Mouse (Mus musculus) C2C12 (cell line): Measurements from ENCODE around the gene Fezf2. TPM values are rescaled to one million over a fixed set of nuclear protein-coding genes. Genes with fewer than 3 reads are reported as not detected.

ENCODE experiments used
- H3K27me3 ChIP-seq: one replicate; pipeline ENCODE4 v1.6.1; 2011; ENCODE audit not compliant: control insufficient read depth, insufficient read depth, insufficient read length
- H3K36me3 ChIP-seq: one replicate; pipeline ENCODE4 v1.6.1; 2011; ENCODE audit not compliant: control insufficient read depth, insufficient read depth
- H3K4me3 ChIP-seq: one replicate; pipeline ENCODE4 v1.5.1; 2011; ENCODE audit warnings: mild to moderate bottlenecking, control low read depth; ENCODE audit not compliant: poor library complexity, insufficient read depth, severe bottlenecking
- H3K79me2 ChIP-seq: one replicate; pipeline ENCODE4 v1.6.1; 2011; ENCODE audit not compliant: control insufficient read depth, insufficient read depth
- H3K79me3 ChIP-seq: one replicate; pipeline ENCODE4 v1.6.1; 2011; ENCODE audit warnings: low read depth, control low read depth
- H3ac ChIP-seq: one replicate; pipeline ENCODE3; 2011; ENCODE audit warnings: low read depth; ENCODE audit not compliant: control insufficient read depth, insufficient read length
- CEBPB ChIP-seq: IDR thresholded peaks from one replicate; pipeline ENCODE4 v1.6.1; 2011; ENCODE audit warnings: low read depth, mild to moderate bottlenecking, control low read depth, moderate library complexity
- CTCF ChIP-seq: IDR thresholded peaks from one replicate; pipeline ENCODE4 v1.5.1; 2011; ENCODE audit not compliant: control insufficient read depth, insufficient read depth, insufficient read length
- FOSL1 ChIP-seq: IDR thresholded peaks from one replicate; pipeline ENCODE4 v1.8.0; 2011; ENCODE audit warnings: mild to moderate bottlenecking, low read length; ENCODE audit not compliant: poor library complexity, insufficient read depth, severe bottlenecking
- MAX ChIP-seq: IDR thresholded peaks from one replicate; pipeline ENCODE4 v1.6.1; 2011; ENCODE audit warnings: mild to moderate bottlenecking, control low read depth
- MYOD1 ChIP-seq: IDR thresholded peaks from one replicate; pipeline ENCODE4 v1.6.1; 2011; ENCODE audit warnings: low read depth; ENCODE audit not compliant: control insufficient read depth, insufficient read length
- MYOG ChIP-seq: IDR thresholded peaks from one replicate; pipeline ENCODE4 v1.6.1; 2011; ENCODE audit not compliant: control insufficient read depth, insufficient read length; ENCODE audit errors: extremely low read depth
- USF1 ChIP-seq: IDR thresholded peaks from one replicate; pipeline ENCODE4 v1.6.1; 2011; ENCODE audit warnings: low read depth, mild to moderate bottlenecking, control low read depth, moderate library complexity
- long read RNA-seq, 2 experiments: library from polyadenylated mRNA; unstranded; transcript quantifications; one replicate each; pipeline ENCODE4 v2.0.0; 2019 to 2020
- polyA plus RNA-seq: library from polyadenylated mRNA; unstranded; fragments of >200 nt; fragmentation: generic; extraction: Trizol; gene quantifications from one replicate; pipeline ENCODE4 v1.2.1, GENCODE M21; 2012; ENCODE audit warnings: missing spikeins

The Fezf2 gene
- not detected for polyA plus RNA-seq
- long read RNA-seq, experiment 1 = 0 reads
- long read RNA-seq, experiment 2 = 0 reads

DNA sequence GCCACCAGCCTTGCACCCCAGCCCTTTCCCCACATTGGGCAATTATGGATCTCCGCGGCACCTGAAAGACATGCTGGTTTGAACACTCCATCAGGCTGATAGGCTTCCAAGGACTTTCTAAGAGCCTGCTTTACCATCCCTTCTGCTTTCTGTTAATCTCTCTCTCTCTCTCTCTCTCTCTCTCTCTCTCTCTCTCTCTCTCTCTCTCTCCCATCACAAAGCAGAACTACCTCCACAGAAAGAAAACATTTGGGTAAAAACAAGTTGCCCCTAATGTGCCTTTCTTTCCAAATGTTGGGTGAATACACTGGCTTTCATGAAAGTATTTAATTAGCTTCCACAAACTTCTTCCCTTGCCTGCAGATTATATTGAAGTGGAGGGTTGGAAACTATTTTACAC, at the start of gene Fezf2:
Fezf2 (minus strand) TSS at position 101 of the 400 bp plus-strand sequence.
- Histone ChIP-seq H3K79me3 (no peaks in the 10 kb centered on the region), H3K79me2 (no peaks in the 10 kb centered on the region), H3K36me3 (no peaks in the 10 kb centered on the region), H3ac (no peak within 1 kb of the TSS), H3K27me3 (peaks cover 42% of the 10 kb centered on the region), H3K4me3 (no peak within 1 kb of the TSS)
- no peak for TF ChIP-seq FOSL1
- TF ChIP-seq MAX = no peak
- no peak for TF ChIP-seq CTCF
- TF ChIP-seq MYOG = no peak
- no peak for TF ChIP-seq CEBPB
- TF ChIP-seq MYOD1 = no peak
- no peak for TF ChIP-seq USF1

DNA sequence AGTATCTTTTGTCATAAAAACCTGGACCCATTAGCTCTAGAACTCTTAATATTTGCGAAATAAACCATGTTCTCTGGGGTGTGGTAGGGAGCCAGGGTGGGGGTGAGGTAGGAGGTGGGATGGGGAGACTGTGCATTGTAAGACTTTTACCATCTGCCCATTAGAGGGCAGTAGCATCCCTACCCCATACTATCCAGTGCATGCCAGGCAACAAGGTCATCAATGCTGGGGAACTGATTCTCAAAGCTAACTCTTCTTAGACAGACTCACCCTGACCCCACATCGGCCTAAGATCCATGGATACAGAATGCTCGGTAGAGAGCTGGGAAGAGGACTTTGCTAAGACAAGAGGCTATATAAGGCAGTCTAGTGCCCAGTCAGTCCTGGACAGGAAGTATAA, 49.6 kb upstream of the Fezf2 start:
- Histone ChIP-seq H3K79me2 (no peaks in the 10 kb centered on the region), H3K4me3 (no peak overlapping the region), H3K36me3 (no peaks in the 10 kb centered on the region), H3K27me3 (no peaks in the 10 kb centered on the region), H3K79me3 (no peaks in the 10 kb centered on the region), H3ac (no peak overlapping the region)
- TF ChIP-seq FOSL1 (no peak), MYOD1 (no peak), CEBPB (no peak), MYOG (no peak), MAX (no peak), USF1 (no peak), CTCF (no peak)

DNA sequence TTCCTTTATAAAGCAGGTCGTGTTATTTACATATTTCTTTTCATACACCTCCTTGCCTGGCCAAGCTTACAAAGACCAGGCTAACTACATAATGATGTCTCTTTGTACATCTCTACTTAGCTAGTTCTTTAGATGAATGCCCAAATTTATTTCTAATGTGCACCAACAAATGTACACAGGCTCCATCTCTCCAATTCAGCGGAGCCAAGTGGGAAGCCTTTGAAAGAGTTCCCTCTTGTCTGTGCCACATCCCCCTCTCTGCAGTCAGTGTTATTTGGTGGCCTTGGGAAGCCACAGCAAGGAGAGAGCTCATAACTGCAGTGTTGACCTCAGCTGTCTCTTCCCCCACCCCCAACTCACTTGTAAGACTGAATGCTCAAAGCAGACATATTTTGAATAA, 46.3 kb upstream of the Fezf2 start:
- Histone ChIP-seq H3K79me2 (no peaks in the 10 kb centered on the region), H3ac (no peak overlapping the region), H3K36me3 (no peaks in the 10 kb centered on the region), H3K27me3 (no peaks in the 10 kb centered on the region), H3K4me3 (no peak overlapping the region), H3K79me3 (no peaks in the 10 kb centered on the region)
- TF ChIP-seq CEBPB (no peak), MAX (no peak), MYOD1 (no peak)

DNA sequence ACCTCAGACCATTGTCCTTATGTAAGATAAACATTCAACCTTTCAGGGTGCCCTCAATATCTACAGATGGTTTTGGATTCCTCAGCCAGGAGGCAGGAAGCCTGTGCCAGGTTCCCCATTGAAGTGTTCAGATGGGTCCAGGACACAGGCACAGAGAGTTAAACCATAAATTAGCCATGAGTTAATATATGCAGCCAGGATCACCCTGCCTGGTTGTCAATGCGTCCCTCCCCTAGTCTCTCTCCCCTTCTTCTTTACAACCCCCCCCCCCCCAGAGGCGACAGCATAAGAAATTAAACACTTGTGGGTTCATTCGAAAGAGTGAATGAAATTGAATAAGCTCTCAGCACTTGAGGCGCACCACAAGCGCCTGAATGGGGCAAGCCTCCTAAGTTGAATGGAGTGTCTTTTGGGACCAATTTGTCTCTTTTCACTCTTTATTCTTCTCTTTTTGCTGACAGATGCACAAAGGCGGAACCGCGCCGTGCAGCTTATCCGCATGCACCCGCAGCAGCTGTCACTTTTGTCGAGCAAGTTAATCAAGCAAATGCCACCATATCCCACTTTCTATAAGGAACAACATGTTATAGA, 45.4 kb upstream of the Fezf2 start:
- Histone ChIP-seq H3K79me2 (no peaks in the 10 kb centered on the region), H3K4me3 (no peak overlapping the region), H3ac (no peak overlapping the region), H3K79me3 (no peaks in the 10 kb centered on the region), H3K36me3 (no peaks in the 10 kb centered on the region), H3K27me3 (no peaks in the 10 kb centered on the region)
- TF ChIP-seq USF1 (no peak), MYOG (no peak), CEBPB (no peak), MYOD1 (no peak), MAX (no peak), CTCF (no peak), FOSL1 (no peak)

DNA sequence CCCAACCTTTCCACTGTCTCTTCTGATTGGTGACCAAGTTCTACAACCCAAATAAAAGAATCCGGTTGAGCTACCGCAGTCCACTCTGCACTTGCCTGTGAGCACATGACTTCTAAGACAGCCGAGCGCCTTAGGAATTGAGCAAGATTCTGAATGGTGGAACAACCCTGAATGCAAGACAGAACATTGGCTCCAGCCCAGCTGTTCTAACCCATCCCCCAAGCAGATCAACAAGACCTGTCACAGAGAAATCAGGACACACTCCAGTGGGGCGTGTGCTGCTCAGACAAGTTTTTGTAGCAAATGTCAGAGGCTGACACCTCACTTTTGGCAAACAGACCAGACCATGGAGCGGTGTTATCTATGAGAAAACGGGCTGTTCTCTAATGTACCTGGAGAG, 43.2 kb upstream of the Fezf2 start:
- H3K27me3 ChIP-seq = no peaks in the 10 kb centered on the region
- TF ChIP-seq MAX (no peak), MYOD1 (no peak), MYOG (no peak), CEBPB (no peak), CTCF (no peak), FOSL1 (no peak), USF1 (no peak)
- no peak overlapping the region for H3K4me3 ChIP-seq

More for the DNA sequence above, 43.2 kb upstream of the Fezf2 start:
- H3K36me3 ChIP-seq = no peaks in the 10 kb centered on the region
- no peak overlapping the region for H3ac ChIP-seq
- H3K79me3 ChIP-seq = no peaks in the 10 kb centered on the region
- H3K79me2 ChIP-seq = no peaks in the 10 kb centered on the region
